Mouse (Mus musculus) liver, postnatal 0 days (tissue): ENCODE measurements around the gene Cpb2.

Source experiments
- CTCF ChIP-seq: sonication (generic); IDR thresholded peaks from 2 replicates; pipeline ENCODE4 v1.5.1; 2016; ENCODE audit warnings: antibody characterized with exemption, low read depth
- EP300 ChIP-seq: IDR thresholded peaks from 2 replicates; pipeline ENCODE4 v1.6.1; 2016; ENCODE audit warnings: antibody characterized with exemption, low read depth, mild to moderate bottlenecking

DNA sequence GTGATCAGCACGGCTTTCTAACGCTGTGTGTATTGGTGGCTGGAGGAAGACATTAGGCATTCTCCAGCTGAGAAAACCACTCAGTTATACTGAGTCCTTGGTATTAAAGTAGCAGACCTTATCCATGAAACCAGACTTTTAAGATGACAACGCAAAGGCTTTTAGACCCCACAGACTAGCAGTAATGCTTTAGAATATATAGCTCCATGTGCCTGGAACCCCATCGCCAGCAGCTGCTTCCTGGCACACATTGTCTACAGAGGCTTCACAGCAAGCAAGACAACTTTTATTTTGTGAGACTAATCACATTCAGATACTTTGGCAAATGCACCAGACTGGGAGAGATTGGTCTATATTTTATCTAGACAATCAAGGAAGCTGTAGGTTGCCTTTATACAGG lies 35.8 kb upstream of the Cpb2 start:
- TF ChIP-seq CTCF (no peak), EP300 (no peak)
